Mouse (Mus musculus): ENCODE data around the gene Gpr68. TPM values are rescaled to one million over a fixed set of nuclear protein-coding genes. Genes with fewer than 3 reads are reported as not detected.

Gene Gpr68
- polyA plus RNA-seq, 1 experiment from 2014 or later: 10.8 TPM

DNA sequence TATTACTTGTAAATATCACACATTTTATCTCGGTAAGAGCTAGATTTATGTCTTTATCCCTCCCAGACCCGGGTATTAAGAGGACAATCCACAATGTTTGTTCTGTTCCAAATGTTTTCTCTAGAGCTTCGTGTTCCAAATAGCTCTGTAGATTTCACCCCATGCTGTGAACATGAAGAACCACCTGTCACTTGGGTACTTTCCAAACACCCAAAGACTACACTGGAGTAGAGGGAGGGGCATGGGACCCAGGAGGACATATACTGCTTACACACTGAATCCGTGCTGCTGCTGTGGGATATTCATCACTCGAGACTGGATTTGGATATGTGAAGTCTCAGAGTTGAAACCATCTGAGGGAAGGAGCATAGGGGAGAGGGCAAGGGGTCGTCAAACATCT, 1.8 kb upstream of the Gpr68 start:
- Histone ChIP-seq H3K9me3 (replicated peaks) (no peaks in the 10 kb centered on the region), H3K4me1 (peaks cover 12% of the 10 kb centered on the region), H3K27me3 (replicated peaks) (peaks cover 12% of the 10 kb centered on the region; the same call in 1 of the 2 replicates), H3K9ac (replicated peaks) (no peak overlapping the region), H3K36me3 (peaks cover 5% of the 10 kb centered on the region; the same call in 1 of the 2 replicates), H3K27ac (replicated peaks) (no peak overlapping the region), H3K4me2 (no peak overlapping the region), H3K4me3 (replicated peaks) (no peak overlapping the region)
- ATAC-seq (ENCODE audit: low FRiP score): no peak
- WGBS: 51% methylated on average over 6 of the region's 6 CpGs

DNA sequence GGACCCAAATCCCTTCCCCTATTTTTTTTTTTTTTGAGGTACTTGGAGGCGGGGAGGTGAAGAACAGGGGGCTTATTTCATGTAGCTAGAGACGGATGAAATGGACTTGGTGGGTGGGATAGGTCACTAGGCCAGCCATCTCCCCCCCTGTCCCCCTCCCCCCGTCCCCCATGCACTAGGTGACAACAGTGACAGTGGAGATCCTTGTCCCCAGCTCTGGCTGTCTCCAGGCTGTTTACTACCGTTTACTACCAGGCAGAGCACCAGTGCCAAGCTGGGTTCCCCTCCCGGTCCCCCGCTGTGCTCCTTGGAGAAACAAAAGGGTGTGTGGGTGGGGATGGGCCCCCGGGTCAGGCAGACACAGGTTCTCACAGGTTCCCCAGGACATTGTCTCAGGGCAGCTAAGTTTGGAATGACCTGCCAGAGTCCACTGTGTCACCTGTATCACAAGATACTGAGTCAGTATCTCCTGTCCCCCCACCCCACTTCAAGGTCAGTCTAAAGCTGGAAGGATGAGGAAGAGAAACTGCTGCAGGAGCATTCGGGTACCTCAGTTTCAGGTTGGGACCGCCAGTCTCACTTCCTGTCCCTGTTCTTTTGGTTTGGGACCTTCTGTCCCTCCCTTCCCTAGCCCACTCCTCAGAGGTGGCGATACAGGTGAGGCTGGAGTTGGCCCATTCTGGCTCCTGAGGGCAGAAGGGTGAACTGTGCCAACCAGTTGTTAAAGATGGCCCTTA, 468 bp upstream of the Gpr68 start:
- H3K9me3 ChIP-seq (replicated peaks): no peaks in the 10 kb centered on the region
- peak overlapping the region; percentile 58 for H3K9ac ChIP-seq (replicated peaks)
- peak overlapping the region; percentile 76 for H3K4me2 ChIP-seq
- H3K4me1 ChIP-seq: peaks cover 12% of the 10 kb centered on the region
- H3K27ac ChIP-seq (replicated peaks): no peak overlapping the region
- peaks cover 2% of the 10 kb centered on the region; the same call in 1 of the 2 replicates for H3K36me3 ChIP-seq
- H3K27me3 ChIP-seq (replicated peaks): peaks cover 12% of the 10 kb centered on the region; the same call in 1 of the 2 replicates
- peak overlapping the region; percentile 44 for H3K4me3 ChIP-seq (replicated peaks)
- 21% methylated on average over 10 of the region's 10 CpGs for WGBS
- peak; percentile 36; the same call in 1 of the 2 replicates for ATAC-seq (ENCODE audit: low FRiP score)

DNA sequence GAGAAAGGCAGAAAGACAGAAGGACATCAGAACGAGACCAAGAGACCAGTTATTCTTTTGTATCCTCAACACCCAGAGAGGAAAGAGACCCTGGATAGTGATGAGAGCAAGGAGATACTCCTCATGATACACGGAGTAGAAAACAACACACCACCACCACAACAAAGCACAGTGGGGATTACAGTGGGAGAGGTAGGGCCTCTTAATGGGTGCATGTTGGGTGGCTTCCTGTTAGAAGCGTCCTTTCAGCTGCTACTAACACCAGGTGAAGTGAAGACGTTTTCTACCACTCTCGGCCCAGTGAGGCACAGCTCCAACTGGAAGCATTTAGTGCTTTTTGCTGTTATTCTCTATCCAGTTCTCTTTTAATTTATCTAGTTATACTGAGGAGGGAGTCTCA, 1.1 kb downstream of the Gpr68 start:
- peaks cover 12% of the 10 kb centered on the region for H3K4me1 ChIP-seq
- H3K9ac ChIP-seq (replicated peaks): no peak overlapping the region
- WGBS: 85% methylated on average over 5 of the region's 5 CpGs
- H3K4me2 ChIP-seq: peak overlapping the region; percentile 76; the same call in 1 of the 2 replicates
- no peak overlapping the region for H3K4me3 ChIP-seq (replicated peaks)
- H3K27me3 ChIP-seq (replicated peaks): peaks cover 12% of the 10 kb centered on the region; the same call in 1 of the 2 replicates
- no peak for ATAC-seq (ENCODE audit: low FRiP score)
- no peak overlapping the region for H3K27ac ChIP-seq (replicated peaks)
- no peaks in the 10 kb centered on the region for H3K36me3 ChIP-seq
- no peaks in the 10 kb centered on the region for H3K9me3 ChIP-seq (replicated peaks)

DNA sequence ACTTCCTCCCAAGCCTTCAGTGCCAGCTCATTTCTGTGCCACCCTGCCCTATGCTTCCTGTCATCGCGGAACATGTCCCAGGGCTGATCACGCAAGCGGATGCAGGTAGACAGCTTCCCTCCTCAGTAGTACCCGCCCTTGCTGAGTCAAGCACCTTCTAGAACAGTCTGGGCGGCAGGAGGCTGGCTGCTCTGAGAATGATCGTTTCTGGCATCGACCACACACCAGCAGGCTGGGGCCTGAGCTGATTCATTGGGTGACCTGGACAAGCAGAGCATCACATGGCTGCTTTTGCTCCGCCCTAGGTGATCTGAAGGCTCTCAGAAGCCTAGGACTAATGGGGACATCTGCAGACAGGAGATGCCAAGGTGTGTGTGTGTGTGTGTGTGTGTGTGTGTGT, 4.2 kb downstream of the Gpr68 start:
- Histone ChIP-seq H3K4me1 (peaks cover 20% of the 10 kb centered on the region), H3K9ac (replicated peaks) (no peak overlapping the region), H3K27me3 (replicated peaks) (peaks cover 25% of the 10 kb centered on the region; the same call in 1 of the 2 replicates), H3K9me3 (replicated peaks) (no peaks in the 10 kb centered on the region), H3K27ac (replicated peaks) (no peak overlapping the region), H3K36me3 (no peaks in the 10 kb centered on the region), H3K4me2 (no peak overlapping the region), H3K4me3 (replicated peaks) (no peak overlapping the region)
- 90% methylated on average over 9 of the region's 9 CpGs for WGBS
- ATAC-seq (ENCODE audit: low FRiP score): no peak

DNA sequence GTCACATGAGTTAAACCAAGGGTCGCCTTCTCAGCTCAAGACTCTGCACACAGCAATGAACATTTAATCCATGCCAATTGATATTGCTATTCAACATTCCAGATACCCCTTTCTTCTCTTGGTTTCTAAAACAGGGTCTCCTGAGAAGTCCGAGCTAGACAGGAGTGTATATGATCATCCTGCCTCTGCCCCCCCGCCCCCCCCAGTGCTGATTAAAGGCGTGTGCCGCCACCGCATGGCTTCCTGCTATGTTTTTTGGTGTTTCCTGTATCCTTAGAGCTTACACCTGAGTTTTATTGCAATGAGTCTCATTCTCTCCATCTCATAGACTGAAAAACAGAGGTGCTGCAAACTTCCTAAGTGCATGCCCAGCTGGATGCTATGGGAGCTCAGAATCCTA, 6.6 kb downstream of the Gpr68 start:
- Histone ChIP-seq H3K4me3 (replicated peaks) (no peak overlapping the region), H3K9me3 (replicated peaks) (no peaks in the 10 kb centered on the region), H3K4me2 (no peak overlapping the region), H3K27me3 (replicated peaks) (peaks cover 25% of the 10 kb centered on the region), H3K36me3 (no peaks in the 10 kb centered on the region), H3K9ac (replicated peaks) (no peak overlapping the region), H3K27ac (replicated peaks) (no peak overlapping the region), H3K4me1 (peaks cover 23% of the 10 kb centered on the region)
- no peak for ATAC-seq (ENCODE audit: low FRiP score)
- WGBS: 81% methylated on average over 6 of the region's 6 CpGs

DNA sequence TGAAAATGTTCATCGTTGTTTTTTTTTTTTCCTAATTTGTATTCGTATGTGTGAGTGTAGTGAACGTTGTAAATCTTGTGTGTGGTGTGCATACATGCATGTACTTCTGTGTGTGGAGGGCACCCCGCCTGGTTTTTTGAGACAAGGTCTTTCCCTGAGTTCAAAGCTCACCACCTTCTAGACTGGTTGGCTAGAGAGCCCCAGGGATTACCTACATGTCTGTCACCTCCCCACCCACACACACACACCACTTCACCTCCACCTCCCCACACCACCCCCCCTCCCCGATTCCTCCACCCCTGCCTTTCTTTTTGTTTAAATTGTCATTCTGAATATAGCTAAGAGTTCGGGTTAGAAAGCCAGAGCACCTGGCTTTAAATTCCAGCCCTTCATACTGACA, 7.1 kb downstream of the Gpr68 start:
- H3K4me1 ChIP-seq: peaks cover 23% of the 10 kb centered on the region
- H3K27me3 ChIP-seq (replicated peaks): peaks cover 23% of the 10 kb centered on the region
- no peak overlapping the region for H3K27ac ChIP-seq (replicated peaks)
- 72% methylated on average over 6 of the region's 6 CpGs for WGBS
- no peaks in the 10 kb centered on the region for H3K9me3 ChIP-seq (replicated peaks)
- no peak overlapping the region for H3K4me2 ChIP-seq
- H3K36me3 ChIP-seq: no peaks in the 10 kb centered on the region
- no peak for ATAC-seq (ENCODE audit: low FRiP score)
- H3K4me3 ChIP-seq (replicated peaks): no peak overlapping the region
- no peak overlapping the region for H3K9ac ChIP-seq (replicated peaks)

DNA sequence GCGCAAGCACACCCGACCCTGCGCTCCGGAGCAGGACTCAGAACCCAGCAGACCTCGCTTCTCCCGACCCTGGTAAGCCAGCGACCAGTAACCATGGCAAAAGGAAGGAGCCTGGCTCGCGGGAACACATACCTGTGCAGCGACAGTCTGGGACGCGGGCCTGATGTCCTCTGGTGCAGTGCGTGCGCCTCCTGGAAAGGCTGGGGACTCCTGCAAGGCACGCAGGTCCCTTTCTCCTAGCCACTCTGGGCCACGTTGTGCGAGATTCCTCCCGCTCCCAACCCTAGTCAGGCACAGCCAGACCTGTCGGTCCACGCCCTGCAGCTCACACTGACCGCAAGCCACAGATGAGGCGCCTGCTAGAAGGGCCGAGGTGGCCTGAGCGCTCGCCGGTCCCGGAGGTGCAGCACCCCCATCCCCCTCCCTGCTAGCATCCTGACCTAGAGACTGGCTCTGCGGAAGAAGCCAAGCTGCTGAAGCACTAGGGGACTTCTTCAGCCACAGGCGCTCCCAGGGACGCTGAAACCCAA, 8.8 kb downstream of the Gpr68 start:
- peaks cover 23% of the 10 kb centered on the region for H3K27me3 ChIP-seq (replicated peaks)

DNA sequence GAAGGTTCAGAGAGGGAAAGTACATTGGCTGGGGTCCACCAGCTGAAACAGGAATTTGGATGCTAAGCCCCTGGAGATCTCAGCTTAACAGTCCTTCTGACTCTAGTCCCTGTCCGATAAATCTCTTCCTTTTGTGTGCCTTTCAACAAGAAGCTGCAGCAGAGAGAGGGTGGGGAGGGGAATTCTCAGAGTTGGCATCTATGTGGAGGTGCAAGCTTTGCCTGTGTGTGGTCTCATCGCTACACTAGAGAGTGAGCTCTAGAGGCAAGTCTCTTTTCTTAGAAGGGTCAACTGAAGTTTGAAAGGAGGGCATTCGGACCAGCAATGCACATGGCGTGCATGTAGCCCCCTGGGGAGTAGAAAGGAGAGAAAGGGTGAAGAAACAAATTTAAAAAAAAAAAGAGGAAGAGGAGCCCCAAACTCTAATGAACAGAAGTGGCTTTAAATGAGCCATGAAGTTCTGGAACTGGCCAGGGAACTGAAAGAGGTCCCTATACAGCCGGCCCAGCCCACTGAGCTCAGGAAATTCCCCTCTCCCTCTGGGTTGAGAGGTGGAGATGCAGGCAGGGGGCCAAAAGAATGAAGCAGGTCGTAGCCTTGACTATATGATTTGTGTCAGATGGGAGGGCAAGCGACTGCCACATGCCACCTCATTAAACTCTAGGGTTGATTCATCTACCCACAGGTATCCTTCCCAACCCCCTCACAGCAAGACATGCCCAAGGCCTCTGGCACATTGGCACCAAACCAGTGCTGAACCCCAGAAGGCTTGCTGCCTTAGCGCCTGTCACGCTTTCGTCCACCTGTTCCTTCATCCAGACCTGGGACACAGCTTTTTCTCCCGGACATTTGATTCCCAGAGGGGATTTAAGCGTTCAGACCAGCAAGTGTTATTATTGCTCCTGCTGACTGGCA, 10.0 kb downstream of the Gpr68 start:
- H3K9me3 ChIP-seq (replicated peaks): no peaks in the 10 kb centered on the region
- peak overlapping the region; percentile 47 for H3K4me3 ChIP-seq (replicated peaks)
- H3K4me2 ChIP-seq: peak overlapping the region; percentile 81
- 14% methylated on average over 12 of the region's 12 CpGs for WGBS
- 0 out of 2 replicates have a peak overlapping the region, but pooled peaks have one; percentile 55 for H3K9ac ChIP-seq (replicated peaks)
- ATAC-seq (ENCODE audit: low FRiP score): no peak
- H3K27me3 ChIP-seq (replicated peaks): peaks cover 23% of the 10 kb centered on the region
- H3K4me1 ChIP-seq: peaks cover 30% of the 10 kb centered on the region
- no peak overlapping the region for H3K27ac ChIP-seq (replicated peaks)
- H3K36me3 ChIP-seq: no peaks in the 10 kb centered on the region

More for the DNA sequence above, 8.8 kb downstream of the Gpr68 start:
- peak overlapping the region; percentile 55 for H3K9ac ChIP-seq (replicated peaks)
- H3K4me3 ChIP-seq (replicated peaks): peak overlapping the region; percentile 47
- peak; percentile 68 for ATAC-seq (ENCODE audit: low FRiP score)
- H3K4me1 ChIP-seq: peaks cover 30% of the 10 kb centered on the region
- peak overlapping the region; percentile 52; the same call in 1 of the 2 replicates for H3K27ac ChIP-seq (replicated peaks)
- H3K4me2 ChIP-seq: peak overlapping the region; percentile 81
- WGBS: under 1% methylated on average over 30 of the region's 30 CpGs
- H3K36me3 ChIP-seq: no peaks in the 10 kb centered on the region
- H3K9me3 ChIP-seq (replicated peaks): no peaks in the 10 kb centered on the region

DNA sequence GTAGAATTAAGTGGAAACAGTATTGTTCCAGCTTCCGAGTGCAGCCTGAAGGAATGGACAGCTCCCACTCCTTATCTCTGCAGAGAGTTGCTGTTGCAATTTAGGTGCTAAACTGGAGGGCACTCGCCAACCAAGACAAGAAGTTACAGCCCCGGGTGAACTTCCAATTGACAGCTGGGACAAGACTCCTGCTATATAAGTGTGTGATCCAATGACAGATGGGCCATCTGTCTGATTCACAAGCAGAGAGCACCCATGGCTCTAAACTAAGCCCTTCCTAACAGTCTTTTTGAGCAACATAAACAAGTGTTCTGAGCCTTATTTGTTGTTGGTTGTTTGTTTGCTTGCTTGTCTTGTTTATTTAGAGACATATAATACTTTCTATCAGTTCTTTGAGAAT, 11.3 kb downstream of the Gpr68 start:
- no peak for ATAC-seq (ENCODE audit: low FRiP score)
- Histone ChIP-seq H3K9me3 (replicated peaks) (no peaks in the 10 kb centered on the region), H3K36me3 (no peaks in the 10 kb centered on the region), H3K4me1 (peaks cover 30% of the 10 kb centered on the region), H3K4me2 (no peak overlapping the region), H3K27me3 (replicated peaks) (peaks cover 23% of the 10 kb centered on the region), H3K27ac (replicated peaks) (no peak overlapping the region), H3K4me3 (replicated peaks) (no peak overlapping the region), H3K9ac (replicated peaks) (no peak overlapping the region)
- 39% methylated on average over 3 of the region's 3 CpGs for WGBS

DNA sequence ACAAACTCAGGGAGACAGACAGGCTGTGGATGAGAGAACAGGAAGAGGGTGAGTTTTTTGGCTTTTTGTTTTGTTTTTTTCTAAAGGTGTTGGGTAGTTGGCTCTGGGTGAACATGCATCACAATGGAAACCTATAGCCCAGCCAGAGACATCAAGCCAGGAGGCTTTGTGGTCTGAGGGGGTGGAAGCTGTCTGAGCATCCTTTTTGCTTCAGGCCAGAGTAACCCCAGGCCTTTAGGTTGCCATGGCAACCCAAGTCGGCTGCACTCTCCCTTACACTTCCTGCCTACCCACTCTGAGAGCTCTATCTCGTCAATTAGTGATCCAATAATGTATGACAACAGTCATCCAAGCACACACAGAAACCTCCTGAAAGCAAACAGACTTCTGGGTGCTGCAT, 12.5 kb downstream of the Gpr68 start:
- no peak for ATAC-seq (ENCODE audit: low FRiP score)
- WGBS: 3% methylated on average over 2 of the region's 2 CpGs
- Histone ChIP-seq H3K4me2 (no peak overlapping the region), H3K4me1 (peaks cover 30% of the 10 kb centered on the region), H3K36me3 (no peaks in the 10 kb centered on the region), H3K27ac (replicated peaks) (no peak overlapping the region), H3K27me3 (replicated peaks) (peaks cover 22% of the 10 kb centered on the region), H3K9ac (replicated peaks) (no peak overlapping the region), H3K9me3 (replicated peaks) (no peaks in the 10 kb centered on the region), H3K4me3 (replicated peaks) (no peak overlapping the region)

DNA sequence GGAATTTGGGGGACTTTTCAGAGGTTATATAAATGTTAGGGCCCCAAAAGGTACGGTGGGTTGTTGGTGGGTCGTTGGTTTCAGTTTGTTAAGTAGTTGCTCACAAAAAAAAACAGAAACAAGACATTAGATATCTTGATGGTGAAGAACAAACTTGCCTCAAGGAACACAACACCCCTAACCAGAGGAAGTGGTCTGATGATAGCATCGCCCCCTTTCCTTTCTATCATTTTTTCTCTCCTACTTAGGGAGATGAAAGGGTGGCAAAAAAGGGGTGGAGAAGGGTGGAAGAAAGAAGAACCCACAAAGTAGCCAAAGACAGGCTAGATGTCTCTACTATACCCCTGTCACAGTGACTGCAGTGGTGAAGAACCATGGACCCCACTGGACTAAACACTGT, 17.4 kb downstream of the Gpr68 start:
- no peaks in the 10 kb centered on the region for H3K36me3 ChIP-seq
- H3K4me1 ChIP-seq: peaks cover 10% of the 10 kb centered on the region
- H3K4me3 ChIP-seq (replicated peaks): no peak overlapping the region
- no peaks in the 10 kb centered on the region for H3K9me3 ChIP-seq (replicated peaks)
- H3K27me3 ChIP-seq (replicated peaks): no peaks in the 10 kb centered on the region; the same call in 1 of the 2 replicates
- no peak overlapping the region for H3K27ac ChIP-seq (replicated peaks)
- no peak for ATAC-seq (ENCODE audit: low FRiP score)
- no peak overlapping the region for H3K9ac ChIP-seq (replicated peaks)
- WGBS: 88% methylated on average over 3 of the region's 3 CpGs
- no peak overlapping the region for H3K4me2 ChIP-seq

All from neural tube, embryonic 15.5 days (tissue).